Mouse (Mus musculus) gonadal fat pad, adult 2 months (tissue): ENCODE measurements around the gene 5730455P16Rik. TPM values are rescaled to one million over a fixed set of nuclear protein-coding genes. Genes with fewer than 3 reads are reported as not detected.

Experiments
- polyA plus RNA-seq: library from polyadenylated mRNA; depleted of rRNA; stranded (reverse); fragments of >200 nt; gene quantifications from 2 replicates; pipeline ENCODE4 v1.2.3, GENCODE M21; 2012; rRNA removed

5730455P16Rik gene
- polyA plus RNA-seq, 1 experiment: 5.1 TPM

Other genes with a start within 250 kb of the 5730455P16Rik start
- 6.4 and 8.2 TPM in 2 replicates for gene Tefm, start 235.9 kb downstream of the 5730455P16Rik start, polyA plus RNA-seq
- gene Adap2, start 223.9 kb downstream of the 5730455P16Rik start, polyA plus RNA-seq: 10.5 and 14.3 TPM in 2 replicates
- 7.1 and 8.7 TPM in 2 replicates for gene Rnf135, start 194.2 kb downstream of the 5730455P16Rik start, polyA plus RNA-seq
- gene Rhot1, start 169.0 kb downstream of the 5730455P16Rik start, polyA plus RNA-seq: 16.0 and 18.1 TPM in 2 replicates
- 8.3 and 8.5 TPM in 2 replicates for gene Rhbdl3, start 77.1 kb downstream of the 5730455P16Rik start, polyA plus RNA-seq
- 115 and 131 TPM in 2 replicates for gene Zfp207, start 5.2 kb upstream of the 5730455P16Rik start, polyA plus RNA-seq
- 46.5 and 57.1 TPM in 2 replicates for gene Psmd11, start 50.6 kb upstream of the 5730455P16Rik start, polyA plus RNA-seq
- 1.6 and 2.1 TPM in 2 replicates for gene Cdk5r1, start 99.0 kb upstream of the 5730455P16Rik start, polyA plus RNA-seq